Mouse (Mus musculus): ENCODE results near the gene Manba.

The Manba gene

GRCm38 (mm10) chr3:135531762-135532161 lies 46.4 kb downstream of the Manba start:
- no peak for DNase-seq (ENCODE audit: low spot score)

- DNase-seq (ENCODE audit: low spot score) = peak; percentile 33
Observed at GRCm38 (mm10) chr3:135534103-135534502, 48.7 kb downstream of the Manba start.

GRCm38 (mm10) chr3:135546212-135546923 lies 61.0 kb downstream of the Manba start:
- no peak for DNase-seq (ENCODE audit: low spot score)

- DNase-seq (ENCODE audit: low spot score) = no peak
Observed at GRCm38 (mm10) chr3:135547298-135547697, 61.9 kb downstream of the Manba start.

GRCm38 (mm10) chr3:135552874-135553273 lies 67.5 kb downstream of the Manba start:
- DNase-seq (ENCODE audit: low spot score) = no peak

GRCm38 (mm10) chr3:135555192-135555591 lies 69.8 kb downstream of the Manba start:
- no peak for DNase-seq (ENCODE audit: low spot score)

GRCm38 (mm10) chr3:135556052-135556587 lies 70.7 kb downstream of the Manba start:
- DNase-seq (ENCODE audit: low spot score) = peak; percentile 12

GRCm38 (mm10) chr3:135556851-135557662 lies 71.6 kb downstream of the Manba start:
- peak; percentile 78 for DNase-seq (ENCODE audit: low spot score)

GRCm38 (mm10) chr3:135562036-135562435 lies 76.6 kb downstream of the Manba start:
- no peak for DNase-seq (ENCODE audit: low spot score)

- DNase-seq (ENCODE audit: low spot score) = no peak
Observed at GRCm38 (mm10) chr3:135563163-135563689, 77.8 kb downstream of the Manba start.

- no peak for DNase-seq (ENCODE audit: low spot score)
Observed at GRCm38 (mm10) chr3:135564706-135565105, 79.3 kb downstream of the Manba start.

- DNase-seq (ENCODE audit: low spot score) = no peak
Observed at GRCm38 (mm10) chr3:135565306-135565705, 79.9 kb downstream of the Manba start.

GRCm38 (mm10) chr3:135567888-135568287 lies 82.5 kb downstream of the Manba start:
- no peak for DNase-seq (ENCODE audit: low spot score)

- no peak for DNase-seq (ENCODE audit: low spot score)
Observed at GRCm38 (mm10) chr3:135568633-135569032, 83.2 kb downstream of the Manba start.

GRCm38 (mm10) chr3:135571540-135571939 lies 86.1 kb downstream of the Manba start:
- DNase-seq (ENCODE audit: low spot score) = no peak

GRCm38 (mm10) chr3:135573051-135573450 lies 87.6 kb downstream of the Manba start:
- peak; percentile 57 for DNase-seq (ENCODE audit: low spot score)

- DNase-seq (ENCODE audit: low spot score) = no peak
Observed at GRCm38 (mm10) chr3:135575126-135575525, 89.7 kb downstream of the Manba start.

GRCm38 (mm10) chr3:135578588-135579140 lies 93.3 kb downstream of the Manba start:
- DNase-seq (ENCODE audit: low spot score) = no peak

- DNase-seq (ENCODE audit: low spot score) = peak; percentile 12
Observed at GRCm38 (mm10) chr3:135579179-135579578, 93.8 kb downstream of the Manba start.

- DNase-seq (ENCODE audit: low spot score) = no peak
Observed at GRCm38 (mm10) chr3:135580439-135581275, 95.2 kb downstream of the Manba start.

- DNase-seq (ENCODE audit: low spot score) = peak; percentile 33
Observed at GRCm38 (mm10) chr3:135581606-135582117, 96.3 kb downstream of the Manba start.

Data from adipocyte (in vitro differentiated cells).